11 mouse cellular contexts compared by ENCODE assay signal in genomic region chr3:84059261-84059660, GRCm38 (mm10). TPM values are rescaled to one million over a fixed set of nuclear protein-coding genes. Genes with fewer than 3 reads are reported as not detected.
DNase-seq lines count a peak whose midpoint lies in the region; ATAC-seq and TF ChIP-seq lines count a peak whose summit lies in the region.
"Had no signal": no experiment of that assay in that cellular context is flagged by ENCODE, and none has a peak within 500 bp of the region (broad histone marks: within the 10 kb centered on the region; RNA-seq: fewer than 3 reads in every experiment).

No protein-coding gene starts in this region.

- DNase-seq in kidney, postnatal 25 days, result no peak
- peak; percentile 66 for DNase-seq in embryo, embryonic 10.5 days (ENCODE audit: low spot score)
- no peak for DNase-seq in yolk sac, embryonic 10.5 days (ENCODE audit: low spot score)
- no peak for DNase-seq in layer of hippocampus, adult 2 months (ENCODE audit: low spot score in 2 of 2)
- DNase-seq: adrenal gland, postnatal 36 days; cerebellum, postnatal 36 days; liver, embryonic 13.5 days; right cerebral cortex, postnatal 14 days had no signal

- no peaks in the 10 kb centered on the region for H3K27me3 ChIP-seq in kidney, embryonic 16.5 days (ENCODE audit: insufficient read depth, low read length)
- no peaks in the 10 kb centered on the region for H3K27me3 ChIP-seq in embryonic facial prominence, embryonic 13.5 days
- H3K27me3 ChIP-seq in myocyte (ENCODE audit: control insufficient read depth, insufficient read depth, insufficient read length), result no peaks in the 10 kb centered on the region
- H3K27me3 ChIP-seq: liver, embryonic 13.5 days had no signal

- TF ChIP-seq CTCF in layer of hippocampus, adult 2 months (conservative IDR thresholded peaks at IDR 0.05), result no peak

- 28% methylated on average over 13 of the region's 13 CpGs for WGBS in kidney, embryonic 16.5 days
- 9% methylated on average over 13 of the region's 13 CpGs for WGBS in embryonic facial prominence, embryonic 13.5 days

- ATAC-seq in kidney, embryonic 16.5 days (ENCODE audit: low FRiP score, low TSS enrichment), result peak; percentile 63; the same call in 1 of the 2 replicates
- ATAC-seq in embryonic facial prominence, embryonic 13.5 days (ENCODE audit: insufficient number of reproducible peaks, insufficient read depth, low FRiP score, low TSS enrichment, low read depth), result 0 out of 2 replicates have a peak, but pooled peaks have one; percentile 69

- H3K79me2 ChIP-seq in myocyte (ENCODE audit: control insufficient read depth, insufficient read depth), result no peaks in the 10 kb centered on the region

- peaks cover 8% of the 10 kb centered on the region; the same call in 1 of the 2 replicates for H3K4me1 ChIP-seq in kidney, embryonic 16.5 days (ENCODE audit: insufficient read depth, low read length)
- H3K4me1 ChIP-seq in embryonic facial prominence, embryonic 13.5 days, result peaks cover 17% of the 10 kb centered on the region

- H3K27ac ChIP-seq in kidney, embryonic 16.5 days (ENCODE audit: low read length), result no peak overlapping the region
- H3K27ac ChIP-seq in embryonic facial prominence, embryonic 13.5 days, result peak overlapping the region; percentile 82
- no peak overlapping the region for H3K27ac ChIP-seq in layer of hippocampus, adult 2 months
- H3K27ac ChIP-seq: liver, embryonic 13.5 days had no signal

- no peak for TF ChIP-seq POLR2A in myocyte (IDR thresholded peaks at IDR 0.05; ENCODE audit: insufficient read length, low read depth)

- no peak overlapping the region for H3K9ac ChIP-seq in kidney, embryonic 16.5 days (replicated peaks; ENCODE audit: low read length)
- no peak overlapping the region for H3K9ac ChIP-seq in embryonic facial prominence, embryonic 13.5 days
- H3K9ac ChIP-seq: liver, embryonic 13.5 days had no signal

- no peaks in the 10 kb centered on the region for H3K36me3 ChIP-seq in kidney, embryonic 16.5 days (ENCODE audit: insufficient read depth, low read length)
- no peaks in the 10 kb centered on the region for H3K36me3 ChIP-seq in embryonic facial prominence, embryonic 13.5 days
- no peaks in the 10 kb centered on the region for H3K36me3 ChIP-seq in myocyte (ENCODE audit: control insufficient read depth, insufficient read depth)
- H3K36me3 ChIP-seq: liver, embryonic 13.5 days had no signal

- peak overlapping the region; percentile 14; the same call in 1 of the 2 replicates for H3K4me2 ChIP-seq in kidney, embryonic 16.5 days (replicated peaks; ENCODE audit: low read depth, low read length)
- H3K4me2 ChIP-seq in embryonic facial prominence, embryonic 13.5 days, result peak overlapping the region; percentile 45
- peak overlapping the region; percentile 47 for H3K4me2 ChIP-seq in myocyte (ENCODE audit: low read depth)
- H3K4me2 ChIP-seq: liver, embryonic 13.5 days had no signal

- H3K4me3 ChIP-seq in kidney, embryonic 16.5 days (ENCODE audit: low read length), result no peak overlapping the region
- H3K4me3 ChIP-seq in embryonic facial prominence, embryonic 13.5 days, result no peak overlapping the region
- H3K4me3 ChIP-seq in myocyte, result no peak overlapping the region
- no peak overlapping the region for H3K4me3 ChIP-seq in layer of hippocampus, adult 2 months
- H3K4me3 ChIP-seq: liver, embryonic 13.5 days had no signal

- peaks cover 10% of the 10 kb centered on the region; the same call in 1 of the 2 replicates for H3K9me3 ChIP-seq in kidney, embryonic 16.5 days (ENCODE audit: low read length)
- H3K9me3 ChIP-seq in embryonic facial prominence, embryonic 13.5 days, result no peaks in the 10 kb centered on the region
- H3K9me3 ChIP-seq: liver, embryonic 13.5 days had no signal

- no peak overlapping the region for H3ac ChIP-seq in myocyte (ENCODE audit: control insufficient read depth, insufficient read length)

TF ChIP-seq in myocyte, 11 proteins besides CTCF, POLR2A, EP300 and RAD21:
- TF ChIP-seq MYOD1 (IDR thresholded peaks at IDR 0.05; ENCODE audit: control insufficient read depth in 1 of 3, insufficient read length in 2 of 3, low read depth in 2 of 3) (peak in 2 of 3 experiments; percentile 14 to 36), POLR2AphosphoS2 (IDR thresholded peaks at IDR 0.05; ENCODE audit: insufficient read length, low read depth) (no peak)

RNA-seq across cellular contexts. Expression of gene Tmem131l, which starts 19.3 kb away (rescaled TPM):
- 33.5 and 35.1 TPM in 2 replicates for polyA plus RNA-seq in kidney, embryonic 16.5 days (2015; fragmentation: Nextera tagmentation; extraction: Ambion mirVana)
- polyA plus RNA-seq in embryonic facial prominence, embryonic 13.5 days (2015; fragmentation: Nextera tagmentation; extraction: Ambion mirVana), result 65.7 and 67.4 TPM in 2 replicates
- 11.0 TPM for polyA plus RNA-seq in myocyte (2012; fragmentation: generic; extraction: Trizol)
- 10 to 100 TPM; 27.4 to 36.5 TPM for total RNA-seq in layer of hippocampus, adult 2 months (2021)
